Mouse (Mus musculus): Measurements from ENCODE around the gene Cdk2ap2.

GRCm38 (mm10) chr19:4099056-4099455 lies 2.1 kb downstream of the Cdk2ap2 start:
- TF ChIP-seq CTCF (IDR thresholded peaks at IDR 0.05; ENCODE audit: extremely low read depth, insufficient read depth, insufficient read length, insufficient replicate concordance): peak; percentile 95
- no peak for TF ChIP-seq POLR2A (IDR thresholded peaks at IDR 0.05; ENCODE audit: low read depth, low read length)
